In the genomic region with DNA sequence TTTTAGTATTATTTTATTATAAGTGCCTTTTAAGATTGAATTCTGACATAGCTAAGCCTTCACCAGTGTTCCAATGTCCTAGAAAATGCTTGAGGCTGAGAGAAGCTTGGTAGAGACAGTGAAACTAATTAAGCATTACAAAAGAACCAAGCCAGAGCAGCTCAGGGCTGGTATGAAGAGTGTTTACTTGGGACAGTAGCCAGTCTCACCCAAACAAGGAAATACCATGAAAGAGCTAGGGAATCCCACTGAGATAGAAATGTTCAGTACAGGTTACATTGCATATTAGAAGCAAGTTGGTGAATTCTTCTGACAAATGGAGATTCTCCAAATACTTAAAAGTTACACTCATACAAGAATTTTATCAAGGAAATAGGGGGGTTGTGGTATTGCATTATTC, we compare ENCODE assay signal across 9 mouse cellular contexts. TPM values are rescaled to one million over a fixed set of nuclear protein-coding genes. Genes with fewer than 3 reads are reported as not detected.
DNase-seq lines count a peak whose midpoint lies in the region; ATAC-seq and TF ChIP-seq lines count a peak whose summit lies in the region.
"Not testable (repeated sequence)": the region's sequence is repeated elsewhere in the genome, so short reads cannot be mapped to it uniquely, and the experiment has no call there.
"Had no signal": no experiment of that assay in that cellular context is flagged by ENCODE, and none has a peak within 500 bp of the region (broad histone marks: within the 10 kb centered on the region; RNA-seq: fewer than 3 reads in every experiment).

No protein-coding gene starts in this region.

- H3K4me2 ChIP-seq in embryonic facial prominence, embryonic 14.5 days (ENCODE audit: low read depth, low read length); midbrain, embryonic 14.5 days (ENCODE audit: low read length): not testable (repeated sequence)

- TF ChIP-seq CTCF in kidney, adult 2 months (conservative IDR thresholded peaks at IDR 0.05; ENCODE audit: insufficient read depth, insufficient read length, low read depth, low read length) = not testable (repeated sequence)

- ATAC-seq in embryonic facial prominence, embryonic 14.5 days (ENCODE audit: low read depth); midbrain, embryonic 14.5 days (ENCODE audit: low FRiP score, low TSS enrichment): not testable (repeated sequence)

- TF ChIP-seq POLR2A in kidney, adult 2 months (IDR thresholded peaks at IDR 0.05; ENCODE audit: low read depth, low read length) = not testable (repeated sequence)

- not testable (repeated sequence) for H3K9ac ChIP-seq in embryonic facial prominence, embryonic 14.5 days (ENCODE audit: low read depth, low read length); midbrain, embryonic 14.5 days (replicated peaks; ENCODE audit: low read length)

- H3K4me1 ChIP-seq in embryonic facial prominence, embryonic 14.5 days (ENCODE audit: control insufficient read depth, insufficient read depth, low read length); kidney, adult 2 months (ENCODE audit: control insufficient read depth, insufficient read depth, low read length); midbrain, embryonic 14.5 days (ENCODE audit: control insufficient read depth, insufficient read depth, low read length): not testable (repeated sequence)

- not testable (repeated sequence) for H3K27ac ChIP-seq in embryonic facial prominence, embryonic 14.5 days (replicated peaks; ENCODE audit: low read depth, low read length); kidney, adult 2 months (ENCODE audit: insufficient read depth, low read depth, low read length); midbrain, embryonic 14.5 days (replicated peaks; ENCODE audit: low read depth, low read length)

- not testable (repeated sequence) for H3K27me3 ChIP-seq in embryonic facial prominence, embryonic 14.5 days (replicated peaks; ENCODE audit: control insufficient read depth, insufficient read depth, low read length); kidney, adult 2 months (replicated peaks; ENCODE audit: control insufficient read depth, insufficient read depth, low read length); midbrain, embryonic 14.5 days (ENCODE audit: control insufficient read depth, insufficient read depth, low read length)

- H3K4me3 ChIP-seq in embryonic facial prominence, embryonic 14.5 days (ENCODE audit: low read depth, low read length); kidney, adult 2 months (ENCODE audit: insufficient read depth, low read depth, low read length); midbrain, embryonic 14.5 days (replicated peaks; ENCODE audit: low read depth, low read length): not testable (repeated sequence)

- H3K9me3 ChIP-seq in embryonic facial prominence, embryonic 14.5 days (ENCODE audit: control insufficient read depth, low read length); midbrain, embryonic 14.5 days (ENCODE audit: control insufficient read depth, low read length): not testable (repeated sequence)

- DNase-seq in ES-CJ7 (ENCODE audit: low read depth, low spot score) (peak; percentile 10), NIH3T3 (ENCODE audit: low read depth) (peak; percentile 5), ZHBTc4 (ENCODE audit: low read depth, low spot score) (peak; percentile 38)
- DNase-seq in embryonic facial prominence, embryonic 14.5 days (ENCODE audit: low spot score) = peak; percentile 21
- peak; percentile 3 for DNase-seq in kidney, adult 2 months
- DNase-seq in lung, postnatal 25 days (ENCODE audit: low spot score) = peak; percentile 14
- DNase-seq in midbrain, embryonic 14.5 days = peak; percentile 4

- H3K36me3 ChIP-seq in embryonic facial prominence, embryonic 14.5 days (ENCODE audit: control insufficient read depth, insufficient read depth, low read length); kidney, adult 2 months (ENCODE audit: control insufficient read depth, insufficient read depth, low read length); midbrain, embryonic 14.5 days (ENCODE audit: control insufficient read depth, insufficient read depth, low read length): not testable (repeated sequence)

RNA-seq across cellular contexts. Expression of gene Galnt18, which starts 54.6 kb away (rescaled TPM):
- 19.2 and 20.8 TPM in 2 replicates for polyA plus RNA-seq in embryonic facial prominence, embryonic 14.5 days (2014; fragmentation: Nextera tagmentation; extraction: Ambion mirVana)
- polyA plus RNA-seq in kidney, adult 2 months (2012; rRNA removed) = 34.9 and 38.8 TPM in 2 replicates
- polyA plus RNA-seq in midbrain, embryonic 14.5 days (2014; fragmentation: Nextera tagmentation; extraction: Ambion mirVana) = 11.9 and 13.1 TPM in 2 replicates
- polyA plus RNA-seq: CD4-positive, CD25-positive, alpha-beta regulatory T cell, adult 4 months; erythroblast, embryonic 14.5 days had no signal
